Mouse (Mus musculus): Measurements from ENCODE around the gene Arhgap4. TPM values are rescaled to one million over a fixed set of nuclear protein-coding genes. Genes with fewer than 3 reads are reported as not detected.

Arhgap4 gene
- polyA plus RNA-seq, 2 experiments: 3.7 to 8.8 TPM

DNA sequence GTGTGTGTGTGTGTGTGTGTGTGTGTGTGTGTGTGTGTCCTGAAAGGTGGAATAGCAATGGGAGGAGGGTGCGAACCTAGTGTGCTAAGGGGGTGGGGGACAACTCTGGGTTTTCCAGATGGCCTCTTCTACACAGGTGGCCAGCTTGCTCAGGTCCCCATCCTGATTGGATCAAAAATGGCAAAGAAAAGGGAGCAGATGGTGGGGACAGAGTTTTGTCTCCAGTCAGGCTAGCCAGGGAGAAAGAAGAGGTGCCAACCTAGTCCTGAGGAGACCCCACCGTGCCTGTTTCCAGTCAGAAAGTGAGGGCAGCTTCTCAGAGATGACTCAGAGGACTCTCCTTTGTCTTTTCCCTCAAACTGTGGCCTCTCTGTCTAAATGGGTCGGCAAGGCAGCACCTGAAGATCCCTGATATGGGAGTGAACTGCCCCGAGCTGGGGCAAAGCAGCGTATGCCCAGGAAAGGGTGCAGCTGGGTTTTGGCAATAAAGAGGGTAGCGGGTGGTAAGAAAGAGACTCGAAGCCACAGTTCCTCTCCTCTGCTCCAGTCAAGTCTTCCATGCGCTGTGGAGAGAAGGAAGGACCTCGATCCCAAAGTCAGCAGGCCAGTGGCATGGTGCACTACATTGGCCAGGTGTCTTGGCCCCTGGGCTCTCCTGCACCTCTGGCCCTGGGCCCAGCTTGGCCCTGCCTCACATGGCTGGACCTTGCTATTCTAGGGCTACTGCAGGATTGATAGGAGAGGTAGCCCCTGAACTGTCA, 67.2 kb downstream of the Arhgap4 start:
- 82% methylated on average over 9 of the region's 9 CpGs for WGBS

More for the DNA sequence above, 67.2 kb downstream of the Arhgap4 start:
- no peaks in the 10 kb centered on the region for H3K4me1 ChIP-seq (ENCODE audit: control insufficient read depth, insufficient read depth, low read length)
- no peak overlapping the region for H3K9ac ChIP-seq (ENCODE audit: low read depth, low read length, severe bottlenecking)
- H3K4me3 ChIP-seq (replicated peaks; ENCODE audit: low read length): no peak overlapping the region
- ATAC-seq (ENCODE audit: low FRiP score, low read depth) (no peak), DNase-seq (ENCODE audit: low spot score) (no peak)
- H3K27ac ChIP-seq (replicated peaks; ENCODE audit: low read depth, low read length): no peak overlapping the region
- no peaks in the 10 kb centered on the region for H3K36me3 ChIP-seq (ENCODE audit: control insufficient read depth, insufficient read depth, low read length)
- TF ChIP-seq POLR2A (IDR thresholded peaks at IDR 0.05; ENCODE audit: borderline replicate concordance, extremely low read depth, insufficient read depth, insufficient read length): no peak
- no peaks in the 10 kb centered on the region for H3K9me3 ChIP-seq (ENCODE audit: control insufficient read depth, low read length)
- no peak overlapping the region for H3K4me2 ChIP-seq (replicated peaks; ENCODE audit: low read depth, low read length, severe bottlenecking)
- no peaks in the 10 kb centered on the region for H3K27me3 ChIP-seq (ENCODE audit: control insufficient read depth, insufficient read depth, low read length)

Other genes starting within 250 kb of the Arhgap4 start
- 71.9 and 98.9 TPM in 2 replicates for gene Slc6a8, start 248.7 kb downstream of the Arhgap4 start, polyA plus RNA-seq (2012; rRNA removed)
- gene Slc6a8, start 248.7 kb downstream of the Arhgap4 start, polyA plus RNA-seq (2014; fragmentation: Nextera tagmentation; extraction: Ambion mirVana): 11.9 and 12.5 TPM in 2 replicates
- 82.5 and 97.4 TPM in 2 replicates for gene Bcap31, start 205.7 kb downstream of the Arhgap4 start, polyA plus RNA-seq (2012; rRNA removed)
- gene Bcap31, start 205.7 kb downstream of the Arhgap4 start, polyA plus RNA-seq (2014; fragmentation: Nextera tagmentation; extraction: Ambion mirVana): 235 and 239 TPM in 2 replicates
- 20.2 and 25.3 TPM in 2 replicates for gene Abcd1, start 205.3 kb downstream of the Arhgap4 start, polyA plus RNA-seq (2012; rRNA removed)
- 15.2 and 16.8 TPM in 2 replicates for gene Abcd1, start 205.3 kb downstream of the Arhgap4 start, polyA plus RNA-seq (2014; fragmentation: Nextera tagmentation; extraction: Ambion mirVana)
- gene Plxnb3, start 164.8 kb downstream of the Arhgap4 start, polyA plus RNA-seq (2012; rRNA removed): 1.9 and 2.7 TPM in 2 replicates
- gene Plxnb3, start 164.8 kb downstream of the Arhgap4 start, polyA plus RNA-seq (2014; fragmentation: Nextera tagmentation; extraction: Ambion mirVana): 0.62 and 0.82 TPM in 2 replicates
- 46.4 and 48.0 TPM in 2 replicates for gene Srpk3, start 147.5 kb downstream of the Arhgap4 start, polyA plus RNA-seq (2012; rRNA removed)
- 22.2 and 31.0 TPM in 2 replicates for gene Srpk3, start 147.5 kb downstream of the Arhgap4 start, polyA plus RNA-seq (2014; fragmentation: Nextera tagmentation; extraction: Ambion mirVana)
- gene Idh3g, start 135.0 kb downstream of the Arhgap4 start, polyA plus RNA-seq (2012; rRNA removed): 366 and 388 TPM in 2 replicates
- gene Idh3g, start 135.0 kb downstream of the Arhgap4 start, polyA plus RNA-seq (2014; fragmentation: Nextera tagmentation; extraction: Ambion mirVana): 217 and 220 TPM in 2 replicates
- gene Ssr4, start 134.8 kb downstream of the Arhgap4 start, polyA plus RNA-seq (2012; rRNA removed): 284 and 305 TPM in 2 replicates
- 254 and 292 TPM in 2 replicates for gene Ssr4, start 134.8 kb downstream of the Arhgap4 start, polyA plus RNA-seq (2014; fragmentation: Nextera tagmentation; extraction: Ambion mirVana)
- gene Pdzd4, start 96.9 kb downstream of the Arhgap4 start, polyA plus RNA-seq (2012; rRNA removed): 20.9 and 22.0 TPM in 2 replicates
- gene Pdzd4, start 96.9 kb downstream of the Arhgap4 start, polyA plus RNA-seq (2014; fragmentation: Nextera tagmentation; extraction: Ambion mirVana): 1.4 and 1.5 TPM in 2 replicates
- 0.03 TPM in 1 of 2 replicates, not detected in the other for gene Avpr2, start 29.8 kb downstream of the Arhgap4 start, polyA plus RNA-seq (2012; rRNA removed)
- gene Avpr2, start 29.8 kb downstream of the Arhgap4 start, polyA plus RNA-seq (2014; fragmentation: Nextera tagmentation; extraction: Ambion mirVana): 0.10 TPM in 1 of 2 replicates, not detected in the other
- gene L1cam, start 25.8 kb downstream of the Arhgap4 start, polyA plus RNA-seq (2012; rRNA removed): 7.8 and 8.6 TPM in 2 replicates
- 2.9 and 4.6 TPM in 2 replicates for gene L1cam, start 25.8 kb downstream of the Arhgap4 start, polyA plus RNA-seq (2014; fragmentation: Nextera tagmentation; extraction: Ambion mirVana)
- gene Naa10, start 74 bp upstream of the Arhgap4 start, polyA plus RNA-seq (2012; rRNA removed): 114 and 128 TPM in 2 replicates
- gene Naa10, start 74 bp upstream of the Arhgap4 start, polyA plus RNA-seq (2014; fragmentation: Nextera tagmentation; extraction: Ambion mirVana): 112 and 117 TPM in 2 replicates
- gene Renbp, start 9.0 kb upstream of the Arhgap4 start, polyA plus RNA-seq (2012; rRNA removed): 29.6 and 33.7 TPM in 2 replicates
- gene Renbp, start 9.0 kb upstream of the Arhgap4 start, polyA plus RNA-seq (2014; fragmentation: Nextera tagmentation; extraction: Ambion mirVana): 34.0 and 39.3 TPM in 2 replicates
- 71.7 and 93.7 TPM in 2 replicates for gene Hcfc1, start 44.5 kb upstream of the Arhgap4 start, polyA plus RNA-seq (2012; rRNA removed)
- 65.3 and 71.2 TPM in 2 replicates for gene Hcfc1, start 44.5 kb upstream of the Arhgap4 start, polyA plus RNA-seq (2014; fragmentation: Nextera tagmentation; extraction: Ambion mirVana)
- 86.0 and 123 TPM in 2 replicates for gene Irak1, start 102.0 kb upstream of the Arhgap4 start, polyA plus RNA-seq (2012; rRNA removed)
- 49.6 and 52.6 TPM in 2 replicates for gene Irak1, start 102.0 kb upstream of the Arhgap4 start, polyA plus RNA-seq (2014; fragmentation: Nextera tagmentation; extraction: Ambion mirVana)
- not detected in 2 replicates for gene Opn1mw, start 205.6 kb upstream of the Arhgap4 start, polyA plus RNA-seq (2012; rRNA removed)
- not detected in 2 replicates for gene Opn1mw, start 205.6 kb upstream of the Arhgap4 start, polyA plus RNA-seq (2014; fragmentation: Nextera tagmentation; extraction: Ambion mirVana)
- gene Mecp2, start 213.5 kb upstream of the Arhgap4 start, polyA plus RNA-seq (2012; rRNA removed): 12.3 and 13.0 TPM in 2 replicates
- gene Mecp2, start 213.5 kb upstream of the Arhgap4 start, polyA plus RNA-seq (2014; fragmentation: Nextera tagmentation; extraction: Ambion mirVana): 9.0 and 11.1 TPM in 2 replicates
- not detected in 2 replicates for gene Tex28, start 246.0 kb upstream of the Arhgap4 start, polyA plus RNA-seq (2012; rRNA removed)
- gene Tex28, start 246.0 kb upstream of the Arhgap4 start, polyA plus RNA-seq (2014; fragmentation: Nextera tagmentation; extraction: Ambion mirVana): not detected in 2 replicates